ENCODE assay signal across 19 mouse cellular contexts in genomic region chr9:48947565-48947964, GRCm38 (mm10). TPM values are rescaled to one million over a fixed set of nuclear protein-coding genes. Genes with fewer than 3 reads are reported as not detected.
"Had no signal": no experiment of that assay in that cellular context is flagged by ENCODE, and none has a peak within 500 bp of the region (broad histone marks: within the 10 kb centered on the region; RNA-seq: fewer than 3 reads in every experiment).

No protein-coding gene starts in this region.

- H3K9me3 ChIP-seq: neural tube, embryonic 12.5 days; neural tube, embryonic 13.5 days; neural tube, embryonic 15.5 days; stomach, embryonic 15.5 days had no signal

- H3K27ac ChIP-seq: neural tube, embryonic 12.5 days; neural tube, embryonic 13.5 days; neural tube, embryonic 15.5 days; stomach, embryonic 15.5 days had no signal

- H3K9ac ChIP-seq: neural tube, embryonic 12.5 days; neural tube, embryonic 13.5 days; neural tube, embryonic 15.5 days; stomach, embryonic 15.5 days had no signal

- H3K27me3 ChIP-seq: neural tube, embryonic 12.5 days; neural tube, embryonic 13.5 days; neural tube, embryonic 15.5 days; stomach, embryonic 15.5 days had no signal

- H3K4me2 ChIP-seq: neural tube, embryonic 12.5 days; neural tube, embryonic 13.5 days; neural tube, embryonic 15.5 days; stomach, embryonic 15.5 days had no signal

- H3K4me1 ChIP-seq: neural tube, embryonic 12.5 days; neural tube, embryonic 13.5 days; stomach, embryonic 15.5 days had no signal

- H3K36me3 ChIP-seq: neural tube, embryonic 12.5 days; neural tube, embryonic 13.5 days; neural tube, embryonic 15.5 days; stomach, embryonic 15.5 days had no signal

- H3K4me3 ChIP-seq: neural tube, embryonic 12.5 days; neural tube, embryonic 13.5 days; neural tube, embryonic 15.5 days; stomach, embryonic 15.5 days had no signal

- DNase-seq: retina, postnatal 1 day; right cerebral cortex, adult 18-20 months; right cerebral cortex, postnatal 14 days; right cerebral cortex, postnatal 25 days; right cerebral cortex, postnatal 4 days; spleen, adult 18-20 months; thymus, adult 18-20 months; thymus, adult 2 months; thymus, postnatal 14 days; thymus, postnatal 25 days; thymus, postnatal 36 days; thymus, postnatal 4 days had no signal

RNA-seq across cellular contexts. Expression of gene Htr3b, which starts 17.2 kb away (rescaled TPM):
- total RNA-seq: neutrophil, adult 5-6 weeks had no signal
- polyA plus RNA-seq: spleen, adult 2 months; thymus, adult 2 months; thymus, postnatal 0 days had no signal

RNA-seq across cellular contexts. Expression of gene Htr3a, which starts 36.7 kb away (rescaled TPM):
- total RNA-seq: neutrophil, adult 5-6 weeks had no signal
